Mouse (Mus musculus) spleen, postnatal 36 days (tissue): ENCODE results near the gene Nat8f1.
A peak's percentile ranks its signal among the peaks of the same experiment; 100 is the strongest.
"Not testable (repeated sequence)": the region's sequence is repeated elsewhere in the genome, so short reads cannot be mapped to it uniquely, and the experiment has no call there.

Experiments
- DNase-seq, 2 experiments: peaks; one replicate each; pipeline ENCODE4 v3.0.0; 2022; ENCODE audit warnings: low spot score in 2 of 2, mixed read lengths in 1 of 2

The Nat8f1 gene

GRCm38 (mm10) chr6:85906911-85907351 is 8.6 kb downstream of the Nat8f1 start:
- DNase-seq: not testable (repeated sequence)

- DNase-seq: peak; percentile 67
Measured at GRCm38 (mm10) chr6:85904642-85905061, 10.8 kb downstream of the Nat8f1 start, which contains the start of gene Nat8f4. Gene Nat8f4 (minus strand): TSS chr6:85904884.

- DNase-seq: no peak
Measured at GRCm38 (mm10) chr6:85902303-85902702, 13.2 kb downstream of the Nat8f1 start.

- DNase-seq: not testable (repeated sequence)
Measured at GRCm38 (mm10) chr6:85898596-85899475, 16.7 kb downstream of the Nat8f1 start.

GRCm38 (mm10) chr6:85895061-85895648 is 20.3 kb downstream of the Nat8f1 start:
- DNase-seq: not testable (repeated sequence)

GRCm38 (mm10) chr6:85888961-85889360 is 26.5 kb downstream of the Nat8f1 start:
- no peak for DNase-seq

GRCm38 (mm10) chr6:85884311-85884710 is 31.2 kb downstream of the Nat8f1 start:
- DNase-seq: no peak

GRCm38 (mm10) chr6:85883246-85883645 is 32.2 kb downstream of the Nat8f1 start:
- not testable (repeated sequence) for DNase-seq

GRCm38 (mm10) chr6:85869006-85869405 is 46.5 kb downstream of the Nat8f1 start, which contains the start of gene Nat8f2:
Gene Nat8f2 (minus strand): TSS chr6:85869158.
- not testable (repeated sequence) for DNase-seq

GRCm38 (mm10) chr6:85867726-85868690 is 47.5 kb downstream of the Nat8f1 start:
- no peak for DNase-seq

GRCm38 (mm10) chr6:85866995-85867394 is 48.5 kb downstream of the Nat8f1 start:
- DNase-seq: not testable (repeated sequence)

GRCm38 (mm10) chr6:85866166-85866565 is 49.3 kb downstream of the Nat8f1 start:
- not testable (repeated sequence) for DNase-seq

- DNase-seq: not testable (repeated sequence)
Measured at GRCm38 (mm10) chr6:85864900-85865639, 50.4 kb downstream of the Nat8f1 start.

GRCm38 (mm10) chr6:85863840-85864239 is 51.6 kb downstream of the Nat8f1 start:
- DNase-seq: no peak

GRCm38 (mm10) chr6:85863136-85863535 is 52.4 kb downstream of the Nat8f1 start:
- DNase-seq: no peak

GRCm38 (mm10) chr6:85862565-85862964 is 52.9 kb downstream of the Nat8f1 start:
- DNase-seq: no peak

- DNase-seq: no peak
Measured at GRCm38 (mm10) chr6:85861247-85861646, 54.2 kb downstream of the Nat8f1 start.
